Mouse (Mus musculus) G1E-ER4 (cell line): Measurements from ENCODE around the gene Tmem9b. TPM values are rescaled to one million over a fixed set of nuclear protein-coding genes. Genes with fewer than 3 reads are reported as not detected.

Experiments
- GATA1 ChIP-seq: IDR thresholded peaks from one replicate; pipeline ENCODE4 v1.8.0; 2012; ENCODE audit warnings: low read length, inconsistent platforms
- polyA plus RNA-seq: library from polyadenylated mRNA; stranded (reverse); fragments of >175 nt; gene quantifications from 2 replicates; pipeline ENCODE4 v1.2.3, GENCODE M21; 2012

Gene Tmem9b
- polyA plus RNA-seq, 1 experiment = 14.3 TPM

GRCm38 (mm10) chr7:109756291-109756690 lies 3.6 kb upstream of the Tmem9b start:
- no peak for TF ChIP-seq GATA1

GRCm38 (mm10) chr7:109754034-109754433 lies 1.4 kb upstream of the Tmem9b start:
- no peak for TF ChIP-seq GATA1

DNA sequence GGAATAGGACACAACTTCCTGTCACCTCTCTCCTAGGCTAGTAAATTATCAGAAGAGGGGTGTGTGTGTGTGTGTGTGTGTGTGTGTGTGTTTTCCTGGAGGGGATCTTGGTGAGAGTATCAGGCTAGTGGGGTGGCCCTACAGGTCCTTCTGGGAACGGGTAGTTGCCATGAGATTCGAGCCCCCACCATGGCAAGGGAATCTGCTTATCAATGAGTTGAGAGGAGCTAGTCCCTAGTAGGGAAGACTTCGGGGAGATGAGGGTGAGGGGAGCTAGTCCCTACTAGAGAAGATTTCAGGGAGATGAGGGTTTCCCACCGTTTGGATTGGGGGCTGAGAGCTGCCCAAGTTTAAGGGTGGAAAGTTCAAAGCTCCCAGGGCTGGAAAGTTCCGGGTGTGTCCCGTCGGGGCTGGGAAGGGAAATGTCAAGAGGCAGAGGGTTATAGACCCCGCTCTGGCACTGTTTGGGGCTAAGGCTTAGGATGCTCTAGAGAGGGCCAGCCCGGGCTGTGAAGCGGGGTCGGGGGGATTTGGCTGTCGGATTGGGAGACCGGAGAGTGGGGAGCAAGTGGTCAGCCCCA lies 1.2 kb downstream of the Tmem9b start:
- TF ChIP-seq GATA1 = no peak

DNA sequence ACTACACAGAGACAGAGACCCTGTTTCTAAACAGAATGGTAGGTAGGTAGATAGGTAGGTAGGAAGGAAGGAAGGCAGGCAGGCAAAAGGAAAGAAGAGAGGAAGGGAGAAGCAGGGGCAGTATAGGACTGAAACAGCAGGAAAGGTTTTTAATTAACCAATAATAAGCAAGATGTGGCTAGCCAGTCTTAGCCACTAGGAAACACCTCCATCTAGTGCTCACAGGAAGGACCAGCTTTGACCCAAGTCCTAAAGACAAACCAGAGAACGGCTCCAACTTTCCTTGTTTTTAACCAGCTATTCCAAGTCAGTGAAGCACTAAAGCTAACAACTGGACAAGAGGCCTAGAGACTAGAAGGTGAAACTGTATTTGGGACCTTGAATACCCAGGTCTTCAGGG lies 4.9 kb downstream of the Tmem9b start:
- TF ChIP-seq GATA1 = no peak

GRCm38 (mm10) chr7:109741703-109742102 lies 11.0 kb downstream of the Tmem9b start:
- TF ChIP-seq GATA1 = no peak

GRCm38 (mm10) chr7:109741060-109741459 lies 11.6 kb downstream of the Tmem9b start:
- TF ChIP-seq GATA1 = no peak

- no peak for TF ChIP-seq GATA1
Observed at GRCm38 (mm10) chr7:109739822-109740370, 12.8 kb downstream of the Tmem9b start.

GRCm38 (mm10) chr7:109734806-109735205 lies 17.9 kb downstream of the Tmem9b start:
- no peak for TF ChIP-seq GATA1

DNA sequence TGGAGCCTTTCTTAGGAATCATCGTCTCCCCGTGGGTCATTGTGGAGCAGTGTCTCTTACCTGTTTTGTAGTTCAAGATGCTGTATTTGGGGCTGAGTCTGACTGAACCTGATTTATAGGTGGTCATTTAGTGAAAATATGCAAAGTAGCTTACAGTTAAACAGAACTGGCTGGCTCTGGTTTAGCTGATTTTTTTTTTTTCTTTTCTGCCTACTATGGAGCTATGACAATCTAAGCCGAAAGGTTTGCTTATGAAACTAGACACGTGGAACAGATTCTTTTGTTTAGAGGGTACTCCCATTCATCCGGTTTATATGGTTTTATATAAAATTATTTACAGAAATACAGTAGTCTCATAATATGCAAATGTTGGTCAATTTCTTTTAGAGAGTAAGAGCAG lies 21.0 kb downstream of the Tmem9b start, which contains the start of gene Ascl3:
Gene Ascl3 (minus strand): TSS at position 101 of the 400 bp plus-strand sequence.
- no peak for TF ChIP-seq GATA1

- no peak for TF ChIP-seq GATA1
Observed at GRCm38 (mm10) chr7:109723697-109724096, 29.0 kb downstream of the Tmem9b start, which contains the start of gene BC051019. Gene BC051019 (minus strand): TSS chr7:109723850.

- no peak for TF ChIP-seq GATA1
Observed at GRCm38 (mm10) chr7:109723114-109723513, 29.6 kb downstream of the Tmem9b start.

DNA sequence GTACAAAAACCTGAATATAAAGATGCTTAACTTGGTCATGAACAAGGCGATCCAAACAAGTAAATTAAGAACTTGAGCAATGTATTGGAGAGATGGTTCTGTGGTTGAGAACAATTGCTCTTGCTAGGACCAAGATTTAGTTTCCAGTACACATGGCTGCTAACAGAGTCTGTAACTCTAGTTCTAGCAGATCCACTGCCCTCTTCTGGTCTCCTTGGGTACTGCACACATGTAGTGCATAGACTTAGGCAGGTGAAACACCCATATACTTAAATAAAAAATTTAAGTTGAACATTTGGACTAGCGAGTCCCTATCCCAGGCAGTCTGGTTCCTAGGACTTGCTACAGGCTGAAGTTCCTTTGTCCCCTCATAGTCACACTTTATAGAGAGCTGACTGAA lies 30.1 kb downstream of the Tmem9b start:
- no peak for TF ChIP-seq GATA1

DNA sequence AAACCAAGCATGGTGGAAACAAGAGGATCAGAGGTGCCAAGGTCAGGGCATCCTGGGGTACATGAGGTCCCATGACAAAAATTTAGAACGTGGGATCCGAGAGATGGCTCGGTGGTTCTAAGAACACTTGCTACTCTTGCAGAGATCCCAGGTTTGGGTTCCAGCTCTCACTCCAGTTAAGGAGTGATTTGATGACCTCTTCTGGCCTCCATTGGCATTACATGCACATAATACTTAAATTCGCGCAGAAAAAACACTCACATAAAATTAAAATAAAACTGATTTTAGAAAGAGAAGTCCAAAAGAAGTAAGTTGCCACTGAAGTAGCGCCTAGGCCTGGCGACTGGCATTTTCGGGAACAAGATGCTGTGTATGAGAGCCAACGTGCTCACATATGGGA lies 33.4 kb downstream of the Tmem9b start:
- no peak for TF ChIP-seq GATA1

- TF ChIP-seq GATA1 = no peak
Observed at GRCm38 (mm10) chr7:109713434-109713982, 39.2 kb downstream of the Tmem9b start.

DNA sequence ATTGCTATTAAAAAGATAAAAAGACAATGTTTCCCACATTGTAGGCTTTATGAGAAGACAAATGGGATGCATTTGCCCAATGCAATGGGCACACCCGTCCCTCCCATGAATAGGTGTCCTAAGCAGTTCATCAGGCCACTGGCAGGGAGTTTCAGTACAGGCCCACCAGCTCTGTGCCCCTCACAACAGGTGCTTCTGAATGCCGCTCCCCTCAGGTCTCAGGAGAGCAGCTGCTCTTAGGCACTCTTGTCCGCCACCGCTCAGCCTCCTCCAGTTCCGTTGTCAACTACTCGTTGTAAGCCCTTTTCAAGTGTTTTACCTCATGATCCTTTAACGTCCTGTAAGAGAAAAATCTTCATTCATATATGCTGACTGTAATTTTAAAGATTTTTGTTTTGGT lies 40.5 kb downstream of the Tmem9b start:
- TF ChIP-seq GATA1 = no peak

DNA sequence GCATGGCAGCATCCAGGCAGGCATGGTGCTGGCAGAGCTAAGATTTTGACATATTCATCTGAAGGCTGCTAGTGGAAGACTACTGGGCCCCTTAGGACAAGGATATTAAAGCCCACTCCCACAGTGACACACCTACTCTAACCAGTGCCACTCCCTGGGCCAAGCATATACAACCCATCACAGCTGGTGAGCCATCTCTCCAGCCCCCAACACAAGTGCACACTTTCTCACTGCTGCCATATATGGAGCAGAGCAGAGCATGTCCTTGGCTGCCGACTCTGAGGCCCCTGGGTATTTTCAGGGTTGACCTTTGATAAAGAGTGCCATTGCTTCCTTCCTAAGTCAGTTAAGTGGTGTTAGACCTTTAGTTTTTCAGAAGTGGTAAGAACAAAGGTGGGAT lies 42.6 kb downstream of the Tmem9b start:
- TF ChIP-seq GATA1 = no peak

DNA sequence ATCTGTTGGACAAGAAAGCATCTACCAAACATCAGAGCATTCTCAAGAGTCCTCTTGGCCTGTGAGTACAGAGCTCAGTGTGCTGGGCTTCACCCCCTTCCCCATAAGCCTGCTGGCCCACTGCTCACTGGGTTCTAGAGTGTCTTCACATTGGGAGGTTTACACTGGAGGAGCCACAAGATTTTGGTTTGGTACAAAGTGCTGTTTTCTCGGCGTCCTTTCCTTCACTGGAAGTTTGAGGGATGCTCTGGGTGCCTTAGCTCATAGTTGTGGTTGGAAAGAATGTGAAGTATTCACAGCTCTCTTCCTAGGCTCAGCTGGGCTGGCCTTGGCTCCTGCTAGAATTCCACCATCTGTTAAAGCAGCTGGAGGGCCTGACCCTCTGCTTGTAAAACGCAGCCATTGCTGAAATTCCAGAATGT lies 43.7 kb downstream of the Tmem9b start:
- TF ChIP-seq GATA1 = no peak
